ENCODE assay signal across 8 mouse cellular contexts in the genomic region with DNA sequence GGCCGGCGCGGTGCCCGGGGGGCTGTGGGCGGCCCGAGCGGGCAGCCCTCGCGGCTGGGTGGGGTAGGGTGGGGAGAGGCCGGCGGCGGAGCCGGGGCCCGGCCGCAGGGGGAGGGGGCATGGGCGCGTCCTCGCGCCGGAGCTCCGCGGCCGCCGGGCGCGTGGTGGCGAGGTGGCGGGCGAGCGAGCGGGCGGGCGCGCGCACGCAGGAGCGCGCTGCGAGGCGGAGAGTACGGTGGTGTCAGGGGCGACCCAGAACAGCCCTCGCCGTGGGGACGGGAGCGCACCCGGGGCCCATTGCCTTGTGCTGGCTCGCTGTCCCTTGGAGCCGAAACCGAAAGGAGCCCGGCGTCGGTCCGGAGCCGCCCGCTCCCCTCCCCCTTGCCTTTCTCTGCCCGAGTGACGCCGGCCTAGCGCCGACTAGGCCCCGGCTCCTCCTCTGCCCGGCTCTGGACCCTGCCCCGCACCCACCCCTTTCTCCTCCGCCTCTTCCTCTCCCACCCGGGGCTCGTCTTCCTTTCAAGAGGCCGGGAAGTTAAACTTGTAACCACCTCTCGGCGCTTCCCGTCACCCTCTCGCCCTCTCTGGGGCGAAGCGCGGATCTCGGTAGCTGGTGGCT. TPM values are rescaled to one million over a fixed set of nuclear protein-coding genes. Genes with fewer than 3 reads are reported as not detected.
A peak's percentile ranks its signal among the peaks of the same experiment; 100 is the strongest.
DNase-seq lines count a peak whose midpoint lies in the region; ATAC-seq and TF ChIP-seq lines count a peak whose summit lies in the region.

No protein-coding gene starts in this region.

- H3K4me1 ChIP-seq in forebrain, embryonic 13.5 days: peaks cover 35% of the 10 kb centered on the region
- peaks cover 9% of the 10 kb centered on the region for H3K4me1 ChIP-seq in lung, adult 2 months (ENCODE audit: control insufficient read depth, insufficient read depth, low read length)
- peaks cover 36% of the 10 kb centered on the region for H3K4me1 ChIP-seq in neural tube, embryonic 15.5 days

- H3K9ac ChIP-seq in forebrain, embryonic 13.5 days: peak overlapping the region; percentile 96
- H3K9ac ChIP-seq in neural tube, embryonic 15.5 days (replicated peaks): peak overlapping the region; percentile 88

- peak; percentile 57 for ATAC-seq in cerebellum, adult (ENCODE audit: insufficient number of reproducible peaks, low FRiP score, low TSS enrichment)
- peak; percentile 60 for ATAC-seq in forebrain, embryonic 13.5 days
- peak; percentile 60 for ATAC-seq in neural tube, embryonic 15.5 days (ENCODE audit: low FRiP score)

- 0 out of 2 replicates have a peak, but pooled peaks cover 3% of the 10 kb centered on the region for H3K36me3 ChIP-seq in forebrain, embryonic 13.5 days (ENCODE audit: poor library complexity, severe bottlenecking)
- 0 out of 2 replicates have a peak, but pooled peaks cover 2% of the 10 kb centered on the region for H3K36me3 ChIP-seq in neural tube, embryonic 15.5 days

- no peak for TF ChIP-seq CTCF in lung, adult 2 months (IDR thresholded peaks at IDR 0.05; ENCODE audit: insufficient read depth, low read length)

- peak; percentile 63; the same call in 1 of the 2 replicates for TF ChIP-seq POLR2A in lung, adult 2 months (IDR thresholded peaks at IDR 0.05; ENCODE audit: borderline replicate concordance, extremely low read depth, low read depth, low read length)

- peak overlapping the region; percentile 97 for H3K4me2 ChIP-seq in forebrain, embryonic 13.5 days
- peak overlapping the region; percentile 89 for H3K4me2 ChIP-seq in neural tube, embryonic 15.5 days

- peak; percentile 72 for DNase-seq in ES-CJ7 (ENCODE audit: low read depth, low spot score)
- DNase-seq in heart, postnatal 10 days: peak; percentile 89 to 91
- DNase-seq in layer of hippocampus, adult 18-20 months (ENCODE audit: low spot score in 2 of 2): peak; percentile 67 to 76
- DNase-seq in lung, adult 2 months: peak; percentile 87
- DNase-seq in testis, postnatal 10 days (ENCODE audit: low spot score): peak; percentile 89

- no peaks in the 10 kb centered on the region for H3K9me3 ChIP-seq in forebrain, embryonic 13.5 days (replicated peaks)
- H3K9me3 ChIP-seq in neural tube, embryonic 15.5 days (replicated peaks): no peaks in the 10 kb centered on the region

- intact Hi-C loops in heart, postnatal 10 days (cut with DNase I): loop anchor here (1.0 to 5.0 kb wide), 2 partner anchors 16 to 253 kb away; partner anchors contain the start of genes Cisd2 and Nfkb1

- peak overlapping the region; percentile 97 for H3K4me3 ChIP-seq in forebrain, embryonic 13.5 days
- peak overlapping the region; percentile 98 for H3K4me3 ChIP-seq in lung, adult 2 months (replicated peaks; ENCODE audit: extremely low read depth, low read depth, low read length)
- peak overlapping the region; percentile 91 for H3K4me3 ChIP-seq in neural tube, embryonic 15.5 days (replicated peaks)

- H3K27me3 ChIP-seq in forebrain, embryonic 13.5 days: no peaks in the 10 kb centered on the region
- H3K27me3 ChIP-seq in neural tube, embryonic 15.5 days (replicated peaks): no peaks in the 10 kb centered on the region

- H3K27ac ChIP-seq in forebrain, embryonic 13.5 days: peak overlapping the region; percentile 100
- peak overlapping the region; percentile 99 for H3K27ac ChIP-seq in neural tube, embryonic 15.5 days (replicated peaks)

- WGBS in forebrain, embryonic 13.5 days: under 1% methylated on average over 37 of the region's 76 CpGs
- under 1% methylated on average over 69 of the region's 76 CpGs for WGBS in lung, adult 2 months
- under 1% methylated on average over 49 of the region's 76 CpGs for WGBS in neural tube, embryonic 15.5 days

RNA-seq across cellular contexts. Expression of gene Ube2d3, which starts 1.1 kb away (rescaled TPM):
- polyA plus RNA-seq in forebrain, embryonic 13.5 days (2015; fragmentation: Nextera tagmentation; extraction: Ambion mirVana): 470 and 482 TPM in 2 replicates
- 100 to 1,000 TPM; 358 to 365 TPM for total RNA-seq in heart, postnatal 10 days (2021)
- total RNA-seq in layer of hippocampus, adult 18-20 months (2021): 100 to 1,000 TPM; 233 to 238 TPM
- 287 and 312 TPM in 2 replicates for polyA plus RNA-seq in lung, adult 2 months (2012; rRNA removed)
- polyA plus RNA-seq in neural tube, embryonic 15.5 days (2015; fragmentation: Nextera tagmentation; extraction: Ambion mirVana): 331 and 389 TPM in 2 replicates

RNA-seq across cellular contexts. Expression of gene Cisd2, which starts 15.3 kb away (rescaled TPM):
- 77.3 and 80.3 TPM in 2 replicates for polyA plus RNA-seq in forebrain, embryonic 13.5 days (2015; fragmentation: Nextera tagmentation; extraction: Ambion mirVana)
- total RNA-seq in heart, postnatal 10 days (2021): 10 to 100 TPM; 38.5 to 41.7 TPM
- 10 to 100 TPM; 32.1 to 32.4 TPM for total RNA-seq in layer of hippocampus, adult 18-20 months (2021)
- polyA plus RNA-seq in lung, adult 2 months (2012; rRNA removed): 14.1 and 19.3 TPM in 2 replicates
- polyA plus RNA-seq in neural tube, embryonic 15.5 days (2015; fragmentation: Nextera tagmentation; extraction: Ambion mirVana): 67.1 and 69.0 TPM in 2 replicates

RNA-seq across cellular contexts. Expression of gene Manba, which starts 46.4 kb away (rescaled TPM):
- polyA plus RNA-seq in forebrain, embryonic 13.5 days (2015; fragmentation: Nextera tagmentation; extraction: Ambion mirVana): 2.8 and 3.1 TPM in 2 replicates
- 10 to 100 TPM; 22.5 to 26.8 TPM for total RNA-seq in heart, postnatal 10 days (2021)
- total RNA-seq in layer of hippocampus, adult 18-20 months (2021): 1 to 10 TPM; 8.5 TPM
- 6.3 and 9.8 TPM in 2 replicates for polyA plus RNA-seq in lung, adult 2 months (2012; rRNA removed)
- 7.4 and 8.8 TPM in 2 replicates for polyA plus RNA-seq in neural tube, embryonic 15.5 days (2015; fragmentation: Nextera tagmentation; extraction: Ambion mirVana)

Comparison
In these comparisons a context has a peak if more than half of its experiments do, and no peak if none do; other contexts are left out.
1. Peak in every context shown above with its lines: DNase-seq, ATAC-seq, H3K4me3 ChIP-seq and H3K27ac ChIP-seq.